Mouse (Mus musculus): ENCODE measurements at regions not wholly inside any gene's neighbourhood (a gene's known extent, or its start where the extent isn't known, plus 50 kb on each side); places are given as distances from the start of the nearest gene placed in this dataset.

GRCm38 (mm10) chr17:80789706-80790105 is 61.4 kb upstream of the Map4k3 start:
- TF ChIP-seq POLR2A (IDR thresholded peaks at IDR 0.05; ENCODE audit: low read depth, low read length) = no peak
- TF ChIP-seq CTCF (IDR thresholded peaks at IDR 0.05; ENCODE audit: extremely low read depth, insufficient read depth, insufficient read length, insufficient replicate concordance) = no peak
